Mouse (Mus musculus) thymus, adult 2 months (tissue): Measurements from ENCODE around the gene Ccl22.

ENCODE experiments used
- CTCF ChIP-seq: fragments of 200-500 bp; IDR thresholded peaks from 2 replicates; pipeline ENCODE4 v1.5.1; 2012; ENCODE audit warnings: mild to moderate bottlenecking, control low read depth, low read length, moderate library complexity, borderline replicate concordance; ENCODE audit not compliant: control insufficient read depth, poor library complexity, insufficient read depth; ENCODE audit errors: extremely low read depth
- POLR2A ChIP-seq: fragments of 200-500 bp; IDR thresholded peaks from 2 replicates; pipeline ENCODE4 v1.6.1; 2012; ENCODE audit warnings: mild to moderate bottlenecking, low read length, control low read depth, moderate library complexity; ENCODE audit not compliant: control insufficient read depth, poor library complexity, insufficient read depth; ENCODE audit errors: extremely low read depth

GRCm38 (mm10) chr8:94787524-94788501, 42.4 kb downstream of the Ccl22 start:
- TF ChIP-seq POLR2A (no peak), CTCF (no peak)
